In the genomic region with DNA sequence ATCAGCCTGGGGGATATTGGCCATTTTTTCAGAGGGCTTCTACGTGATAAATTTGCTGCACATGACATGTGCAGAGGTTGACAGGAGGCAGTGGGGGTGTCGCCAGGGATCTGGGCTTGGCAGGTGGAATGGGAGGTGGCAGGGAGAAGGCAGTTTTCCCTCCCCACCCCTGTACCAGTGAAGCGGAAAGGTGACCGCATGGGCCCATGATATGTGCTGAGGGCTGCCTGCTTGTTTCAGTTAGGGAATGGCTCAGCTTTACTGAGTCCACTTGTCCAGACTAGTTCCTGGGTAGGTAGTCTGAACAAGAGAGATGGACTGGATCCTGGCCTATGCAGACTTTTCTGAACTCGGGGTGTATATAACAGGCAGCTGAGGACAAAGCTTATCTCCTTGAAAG, we compare ENCODE assay signal across 9 mouse cellular contexts. TPM values are rescaled to one million over a fixed set of nuclear protein-coding genes. Genes with fewer than 3 reads are reported as not detected.
DNase-seq lines count a peak whose midpoint lies in the region; ATAC-seq and TF ChIP-seq lines count a peak whose summit lies in the region.
"Had no signal": no experiment of that assay in that cellular context is flagged by ENCODE, and none has a peak within 500 bp of the region (broad histone marks: within the 10 kb centered on the region; RNA-seq: fewer than 3 reads in every experiment).

No protein-coding gene starts in this region.

- no peaks in the 10 kb centered on the region for H3K9me3 ChIP-seq in forebrain, embryonic 16.5 days (ENCODE audit: control insufficient read depth, low read length)
- H3K9me3 ChIP-seq in forebrain, embryonic 15.5 days: no peaks in the 10 kb centered on the region
- no peaks in the 10 kb centered on the region for H3K9me3 ChIP-seq in neural tube, embryonic 11.5 days (ENCODE audit: control insufficient read depth, low read length)
- no peaks in the 10 kb centered on the region for H3K9me3 ChIP-seq in neural tube, embryonic 15.5 days (replicated peaks)
- no peaks in the 10 kb centered on the region for H3K9me3 ChIP-seq in kidney, embryonic 16.5 days (ENCODE audit: low read length)
- H3K9me3 ChIP-seq in stomach, postnatal 0 days (ENCODE audit: control insufficient read depth, low read length): no peaks in the 10 kb centered on the region
- H3K9me3 ChIP-seq: hindbrain, embryonic 15.5 days had no signal

- TF ChIP-seq EP300 in stomach, postnatal 0 days (optimal IDR thresholded peaks at IDR 0.05): no peak

- 0 out of 2 replicates have a peak overlapping the region, but pooled peaks have one; percentile 20 for H3K9ac ChIP-seq in forebrain, embryonic 16.5 days (replicated peaks; ENCODE audit: low read depth, low read length)
- H3K9ac ChIP-seq in forebrain, embryonic 15.5 days (replicated peaks): no peak overlapping the region
- H3K9ac ChIP-seq in neural tube, embryonic 11.5 days (ENCODE audit: low read length): no peak overlapping the region
- H3K9ac ChIP-seq in neural tube, embryonic 15.5 days (replicated peaks): no peak overlapping the region
- peak overlapping the region; percentile 24; the same call in 1 of the 2 replicates for H3K9ac ChIP-seq in kidney, embryonic 16.5 days (replicated peaks; ENCODE audit: low read length)
- H3K9ac ChIP-seq in stomach, postnatal 0 days (ENCODE audit: low read length): no peak overlapping the region
- H3K9ac ChIP-seq: hindbrain, embryonic 15.5 days had no signal

- H3K4me1 ChIP-seq in forebrain, embryonic 16.5 days (replicated peaks; ENCODE audit: control insufficient read depth, insufficient read depth, low read length): peaks cover 19% of the 10 kb centered on the region
- H3K4me1 ChIP-seq in forebrain, embryonic 15.5 days: peaks cover 27% of the 10 kb centered on the region
- H3K4me1 ChIP-seq in neural tube, embryonic 11.5 days (ENCODE audit: control insufficient read depth, insufficient read depth, low read length): peaks cover 5% of the 10 kb centered on the region
- peaks cover 35% of the 10 kb centered on the region for H3K4me1 ChIP-seq in neural tube, embryonic 15.5 days
- H3K4me1 ChIP-seq in kidney, embryonic 16.5 days (ENCODE audit: insufficient read depth, low read length): peaks cover 22% of the 10 kb centered on the region
- H3K4me1 ChIP-seq in stomach, postnatal 0 days (replicated peaks; ENCODE audit: control insufficient read depth, insufficient read depth): peaks cover 22% of the 10 kb centered on the region

- no peaks in the 10 kb centered on the region for H3K27me3 ChIP-seq in forebrain, embryonic 16.5 days (replicated peaks; ENCODE audit: control insufficient read depth, insufficient read depth, low read length)
- H3K27me3 ChIP-seq in forebrain, embryonic 15.5 days: no peaks in the 10 kb centered on the region
- H3K27me3 ChIP-seq in neural tube, embryonic 11.5 days (ENCODE audit: control insufficient read depth, insufficient read depth, low read length): no peaks in the 10 kb centered on the region
- no peaks in the 10 kb centered on the region for H3K27me3 ChIP-seq in neural tube, embryonic 15.5 days (replicated peaks)
- H3K27me3 ChIP-seq in kidney, embryonic 16.5 days (ENCODE audit: insufficient read depth, low read length): no peaks in the 10 kb centered on the region
- H3K27me3 ChIP-seq in stomach, postnatal 0 days (ENCODE audit: control insufficient read depth, insufficient read depth, low read length): no peaks in the 10 kb centered on the region
- H3K27me3 ChIP-seq: hindbrain, embryonic 15.5 days had no signal

- no peak overlapping the region for H3K27ac ChIP-seq in forebrain, embryonic 16.5 days (ENCODE audit: low read length)
- H3K27ac ChIP-seq in forebrain, embryonic 15.5 days (replicated peaks): no peak overlapping the region
- H3K27ac ChIP-seq in neural tube, embryonic 11.5 days (ENCODE audit: low read depth, low read length): no peak overlapping the region
- no peak overlapping the region for H3K27ac ChIP-seq in neural tube, embryonic 15.5 days (replicated peaks)
- peak overlapping the region; percentile 64; the same call in 1 of the 2 replicates for H3K27ac ChIP-seq in kidney, embryonic 16.5 days (ENCODE audit: low read length)
- H3K27ac ChIP-seq in stomach, postnatal 0 days (replicated peaks): peak overlapping the region; percentile 88

- peak; percentile 7 for DNase-seq in neural tube, embryonic 11.5 days (ENCODE audit: low spot score)
- DNase-seq in stomach, postnatal 0 days (ENCODE audit: low spot score): no peak
- DNase-seq in lung, adult 18-20 months: no peak

- no peak overlapping the region for H3K4me3 ChIP-seq in forebrain, embryonic 16.5 days (replicated peaks; ENCODE audit: low read length)
- no peak overlapping the region for H3K4me3 ChIP-seq in forebrain, embryonic 15.5 days
- no peak overlapping the region for H3K4me3 ChIP-seq in neural tube, embryonic 11.5 days (ENCODE audit: low read depth, low read length)
- no peak overlapping the region for H3K4me3 ChIP-seq in neural tube, embryonic 15.5 days (replicated peaks)
- H3K4me3 ChIP-seq in kidney, embryonic 16.5 days (ENCODE audit: low read length): no peak overlapping the region
- H3K4me3 ChIP-seq in stomach, postnatal 0 days (ENCODE audit: low read depth, low read length): no peak overlapping the region
- H3K4me3 ChIP-seq: hindbrain, embryonic 15.5 days had no signal

- WGBS in forebrain, embryonic 16.5 days: 88% methylated on average over 5 of the region's 5 CpGs
- 87% methylated on average over 5 of the region's 5 CpGs for WGBS in forebrain, embryonic 15.5 days
- WGBS in neural tube, embryonic 11.5 days: 80% methylated on average over 5 of the region's 5 CpGs
- 84% methylated on average over 5 of the region's 5 CpGs for WGBS in neural tube, embryonic 15.5 days
- 65% methylated on average over 5 of the region's 5 CpGs for WGBS in kidney, embryonic 16.5 days
- WGBS in stomach, postnatal 0 days: 71% methylated on average over 5 of the region's 5 CpGs

- no peak for ATAC-seq in forebrain, embryonic 16.5 days
- ATAC-seq in forebrain, embryonic 15.5 days (replicated peaks): no peak
- no peak for ATAC-seq in neural tube, embryonic 11.5 days (ENCODE audit: insufficient read depth, low FRiP score, low TSS enrichment)
- ATAC-seq in neural tube, embryonic 15.5 days (ENCODE audit: low FRiP score): no peak
- 0 out of 2 replicates have a peak, but pooled peaks have one; percentile 53 for ATAC-seq in kidney, embryonic 16.5 days (ENCODE audit: low FRiP score, low TSS enrichment)
- ATAC-seq in stomach, postnatal 0 days (ENCODE audit: low FRiP score, low TSS enrichment): peak; percentile 8; the same call in 1 of the 2 replicates
- ATAC-seq in frontal cortex, adult (ENCODE audit: low TSS enrichment): no peak

- H3K4me2 ChIP-seq in forebrain, embryonic 16.5 days (ENCODE audit: low read length): no peak overlapping the region
- no peak overlapping the region for H3K4me2 ChIP-seq in forebrain, embryonic 15.5 days (replicated peaks)
- H3K4me2 ChIP-seq in neural tube, embryonic 11.5 days (ENCODE audit: low read depth): no peak overlapping the region
- no peak overlapping the region for H3K4me2 ChIP-seq in neural tube, embryonic 15.5 days
- no peak overlapping the region for H3K4me2 ChIP-seq in kidney, embryonic 16.5 days (replicated peaks; ENCODE audit: low read depth, low read length)
- no peak overlapping the region for H3K4me2 ChIP-seq in stomach, postnatal 0 days (replicated peaks; ENCODE audit: low read depth)
- H3K4me2 ChIP-seq: hindbrain, embryonic 15.5 days had no signal

- no peak for TF ChIP-seq CTCF in stomach, postnatal 0 days (IDR thresholded peaks at IDR 0.05; ENCODE audit: low read depth)

- H3K36me3 ChIP-seq in forebrain, embryonic 16.5 days (ENCODE audit: control insufficient read depth, insufficient read depth): no peaks in the 10 kb centered on the region
- H3K36me3 ChIP-seq in forebrain, embryonic 15.5 days: no peaks in the 10 kb centered on the region
- H3K36me3 ChIP-seq in neural tube, embryonic 11.5 days (ENCODE audit: control insufficient read depth, insufficient read depth, low read length): no peaks in the 10 kb centered on the region
- peaks cover 21% of the 10 kb centered on the region for H3K36me3 ChIP-seq in neural tube, embryonic 15.5 days
- H3K36me3 ChIP-seq in kidney, embryonic 16.5 days (ENCODE audit: insufficient read depth, low read length): no peaks in the 10 kb centered on the region
- no peaks in the 10 kb centered on the region; the same call in 1 of the 2 replicates for H3K36me3 ChIP-seq in stomach, postnatal 0 days (ENCODE audit: control insufficient read depth, insufficient read depth, low read length)

RNA-seq across cellular contexts. Expression of a gene that starts 19.8 kb away (rescaled TPM):
- 12.5 and 16.4 TPM in 2 replicates for polyA plus RNA-seq in forebrain, embryonic 16.5 days (2015; fragmentation: Nextera tagmentation; extraction: Ambion mirVana)
- 12.1 and 12.6 TPM in 2 replicates for polyA plus RNA-seq in forebrain, embryonic 15.5 days (2015; fragmentation: Nextera tagmentation; extraction: Ambion mirVana)
- polyA plus RNA-seq in neural tube, embryonic 11.5 days (2014; fragmentation: Nextera tagmentation; extraction: Ambion mirVana): 5.6 and 6.6 TPM in 2 replicates
- polyA plus RNA-seq in neural tube, embryonic 15.5 days (2015; fragmentation: Nextera tagmentation; extraction: Ambion mirVana): 15.7 and 15.8 TPM in 2 replicates
- 9.4 and 9.7 TPM in 2 replicates for polyA plus RNA-seq in kidney, embryonic 16.5 days (2015; fragmentation: Nextera tagmentation; extraction: Ambion mirVana)
- polyA plus RNA-seq in stomach, postnatal 0 days (2015; fragmentation: Nextera tagmentation; extraction: Ambion mirVana): 5.7 and 6.4 TPM in 2 replicates

RNA-seq across cellular contexts. Expression of a gene that starts 36.6 kb away (rescaled TPM):
- polyA plus RNA-seq in forebrain, embryonic 16.5 days (2015; fragmentation: Nextera tagmentation; extraction: Ambion mirVana): 86.1 and 90.2 TPM in 2 replicates
- polyA plus RNA-seq in forebrain, embryonic 15.5 days (2015; fragmentation: Nextera tagmentation; extraction: Ambion mirVana): 92.4 and 97.7 TPM in 2 replicates
- 90.5 TPM in 2 replicates for polyA plus RNA-seq in neural tube, embryonic 11.5 days (2014; fragmentation: Nextera tagmentation; extraction: Ambion mirVana)
- polyA plus RNA-seq in neural tube, embryonic 15.5 days (2015; fragmentation: Nextera tagmentation; extraction: Ambion mirVana): 113 and 117 TPM in 2 replicates
- 70.4 and 72.1 TPM in 2 replicates for polyA plus RNA-seq in kidney, embryonic 16.5 days (2015; fragmentation: Nextera tagmentation; extraction: Ambion mirVana)
- polyA plus RNA-seq in stomach, postnatal 0 days (2015; fragmentation: Nextera tagmentation; extraction: Ambion mirVana): 79.3 and 84.3 TPM in 2 replicates

RNA-seq across cellular contexts. Expression of a gene that starts 38.0 kb away (rescaled TPM):
- polyA plus RNA-seq in forebrain, embryonic 16.5 days (2015; fragmentation: Nextera tagmentation; extraction: Ambion mirVana): 3.6 and 4.2 TPM in 2 replicates
- 3.1 and 3.3 TPM in 2 replicates for polyA plus RNA-seq in forebrain, embryonic 15.5 days (2015; fragmentation: Nextera tagmentation; extraction: Ambion mirVana)
- polyA plus RNA-seq in neural tube, embryonic 11.5 days (2014; fragmentation: Nextera tagmentation; extraction: Ambion mirVana): 4.4 and 4.8 TPM in 2 replicates
- polyA plus RNA-seq in neural tube, embryonic 15.5 days (2015; fragmentation: Nextera tagmentation; extraction: Ambion mirVana): 3.9 and 4.7 TPM in 2 replicates
- polyA plus RNA-seq in kidney, embryonic 16.5 days (2015; fragmentation: Nextera tagmentation; extraction: Ambion mirVana): 19.2 and 19.5 TPM in 2 replicates
- polyA plus RNA-seq in stomach, postnatal 0 days (2015; fragmentation: Nextera tagmentation; extraction: Ambion mirVana): 2.8 and 2.9 TPM in 2 replicates

RNA-seq across cellular contexts. Expression of a gene that starts 41.4 kb away (rescaled TPM):
- 1.2 and 1.3 TPM in 2 replicates for polyA plus RNA-seq in forebrain, embryonic 16.5 days (2015; fragmentation: Nextera tagmentation; extraction: Ambion mirVana)
- polyA plus RNA-seq in forebrain, embryonic 15.5 days (2015; fragmentation: Nextera tagmentation; extraction: Ambion mirVana): 0.71 and 0.72 TPM in 2 replicates
- polyA plus RNA-seq in neural tube, embryonic 11.5 days (2014; fragmentation: Nextera tagmentation; extraction: Ambion mirVana): 0.50 and 0.56 TPM in 2 replicates
- 2.8 and 3.1 TPM in 2 replicates for polyA plus RNA-seq in neural tube, embryonic 15.5 days (2015; fragmentation: Nextera tagmentation; extraction: Ambion mirVana)
- polyA plus RNA-seq in kidney, embryonic 16.5 days (2015; fragmentation: Nextera tagmentation; extraction: Ambion mirVana): 1.7 and 2.0 TPM in 2 replicates
- 2.7 and 3.5 TPM in 2 replicates for polyA plus RNA-seq in stomach, postnatal 0 days (2015; fragmentation: Nextera tagmentation; extraction: Ambion mirVana)

Comparison
In these comparisons a context has a peak if more than half of its experiments do, and no peak if none do; other contexts are left out.
1. H3K9ac ChIP-seq: peak in forebrain, embryonic 16.5 days (single experiment) and kidney, embryonic 16.5 days (single experiment); none in forebrain, embryonic 15.5 days (single experiment), neural tube, embryonic 11.5 days (single experiment), neural tube, embryonic 15.5 days (single experiment) and stomach, postnatal 0 days (single experiment).
2. ATAC-seq: peak in kidney, embryonic 16.5 days (single experiment) and stomach, postnatal 0 days (single experiment); none in forebrain, embryonic 16.5 days (single experiment), forebrain, embryonic 15.5 days (single experiment), neural tube, embryonic 11.5 days (single experiment), neural tube, embryonic 15.5 days (single experiment) and frontal cortex, adult (single experiment).
3. H3K27ac ChIP-seq: peak in kidney, embryonic 16.5 days (single experiment) and stomach, postnatal 0 days (single experiment); none in forebrain, embryonic 16.5 days (single experiment), forebrain, embryonic 15.5 days (single experiment), neural tube, embryonic 11.5 days (single experiment) and neural tube, embryonic 15.5 days (single experiment).